Mouse (Mus musculus) MEL (cell line): Measurements from ENCODE around the gene Bnc2. TPM values are rescaled to one million over a fixed set of nuclear protein-coding genes. Genes with fewer than 3 reads are reported as not detected.

Experiments
- DNase-seq: peaks from one replicate; pipeline ENCODE4 v3.0.0; 2011; ENCODE audit warnings: low read depth, low spot score
- H3K27ac ChIP-seq: 2 replicates; pipeline ENCODE4 v1.5.1; 2012; ENCODE audit warnings: low read depth, mild to moderate bottlenecking, control low read depth, low read length, moderate library complexity; ENCODE audit not compliant: control insufficient read depth
- H3K27me3 ChIP-seq, 2 experiments: fragments of 150-350 bp in 1 of 2; sonication (generic) in 1 of 2; 2 replicates each; pipeline ENCODE4 v1.6.1; 2012; ENCODE audit warnings: low read length in 2 of 2, mild to moderate bottlenecking in 2 of 2, improper control_type of control experiment in 1 of 2, moderate library complexity in 1 of 2; ENCODE audit not compliant: insufficient read depth in 2 of 2, control insufficient read depth in 1 of 2
- H3K36me3 ChIP-seq, 2 experiments: 2 replicates each; pipeline ENCODE4 v1.6.1; 2012 to 2014; ENCODE audit warnings: low read length in 2 of 2, improper control_type of control experiment in 1 of 2, inconsistent platforms in 1 of 2, mild to moderate bottlenecking in 1 of 2; ENCODE audit not compliant: insufficient read depth in 2 of 2, control insufficient read depth in 1 of 2
- H3K4me1 ChIP-seq, 2 experiments: fragments of 150-350 bp in 1 of 2; sonication (generic) in 1 of 2; 2 replicates each; pipeline ENCODE4 v1.6.1; 2012; ENCODE audit warnings: low read length in 2 of 2, improper control_type of control experiment in 1 of 2, mild to moderate bottlenecking in 1 of 2; ENCODE audit not compliant: insufficient read depth in 2 of 2, control insufficient read depth in 1 of 2
- H3K4me3 ChIP-seq, 2 experiments: fragments of 150-350 bp in 1 of 2; sonication (generic) in 1 of 2; 2 replicates each; pipeline ENCODE4 v1.5.1; 2012; ENCODE audit warnings: low read depth in 2 of 2, low read length in 2 of 2, mild to moderate bottlenecking in 2 of 2, moderate library complexity in 2 of 2, control low read depth in 1 of 2, improper control_type of control experiment in 1 of 2; ENCODE audit not compliant: control insufficient read depth in 1 of 2, insufficient read depth in 1 of 2
- H3K79me2 ChIP-seq: 2 replicates; pipeline ENCODE4 v1.6.1; 2012; ENCODE audit warnings: mild to moderate bottlenecking, low read length, moderate library complexity; ENCODE audit not compliant: control insufficient read depth, poor library complexity, insufficient read depth
- H3K9ac ChIP-seq: 2 replicates; pipeline ENCODE4 v1.6.1; 2012; ENCODE audit warnings: low read depth, mild to moderate bottlenecking, control low read depth, low read length, moderate library complexity; ENCODE audit not compliant: control insufficient read depth, poor library complexity, severe bottlenecking
- H3K9me3 ChIP-seq: fragments of 150-350 bp; sonication (generic); replicated peaks from 2 replicates; pipeline ENCODE4 v1.6.1; 2012; ENCODE audit warnings: mild to moderate bottlenecking, low read length, improper control_type of control experiment, moderate library complexity; ENCODE audit not compliant: insufficient read depth
- CHD1 ChIP-seq: IDR thresholded peaks from 2 replicates; pipeline ENCODE4 v1.6.1; 2012; ENCODE audit warnings: low read depth, mild to moderate bottlenecking, inconsistent platforms, low read length, improper control_type of control experiment
- CHD2 ChIP-seq: IDR thresholded peaks from 2 replicates; pipeline ENCODE4 v1.6.1; 2011; ENCODE audit warnings: low read length, improper control_type of control experiment
- E2F4 ChIP-seq: IDR thresholded peaks from 2 replicates; pipeline ENCODE4 v1.6.1; 2011; ENCODE audit warnings: low read depth, low read length, improper control_type of control experiment, borderline replicate concordance
- ETS1 ChIP-seq: IDR thresholded peaks from 2 replicates; pipeline ENCODE4 v1.6.1; 2012; ENCODE audit warnings: low read depth, mild to moderate bottlenecking, inconsistent platforms, low read length, improper control_type of control experiment, moderate library complexity
- GABPA ChIP-seq: IDR thresholded peaks from 2 replicates; pipeline ENCODE4 v1.6.1; 2012; ENCODE audit warnings: low read depth, mild to moderate bottlenecking, inconsistent platforms, low read length, improper control_type of control experiment, moderate library complexity
- GATA1 ChIP-seq: IDR thresholded peaks from 2 replicates; pipeline ENCODE4 v1.6.1; 2011; ENCODE audit warnings: low read depth, low read length, improper control_type of control experiment
- KAT2A ChIP-seq: conservative IDR thresholded peaks from 2 replicates; pipeline ENCODE4 v1.6.1; 2012; ENCODE audit warnings: low read depth, low read length, improper control_type of control experiment, inconsistent platforms
- MAFK ChIP-seq: IDR thresholded peaks from 2 replicates; pipeline ENCODE4 v1.6.1; 2011; ENCODE audit warnings: low read depth, mild to moderate bottlenecking, low read length, improper control_type of control experiment, borderline replicate concordance
- MAX ChIP-seq: IDR thresholded peaks from 2 replicates; pipeline ENCODE4 v1.6.1; 2011; ENCODE audit warnings: low read length, improper control_type of control experiment
- MAZ ChIP-seq: IDR thresholded peaks from 2 replicates; pipeline ENCODE4 v1.6.1; 2012; ENCODE audit warnings: low read depth, mild to moderate bottlenecking, inconsistent platforms, low read length, improper control_type of control experiment
- MEF2A ChIP-seq: IDR thresholded peaks from 2 replicates; pipeline ENCODE4 v1.6.1; 2014; ENCODE audit warnings: low read depth, mild to moderate bottlenecking, inconsistent platforms, low read length, improper control_type of control experiment; ENCODE audit not compliant: poor library complexity, insufficient replicate concordance, severe bottlenecking; ENCODE audit errors: extremely low read depth
- MXI1 ChIP-seq: IDR thresholded peaks from 2 replicates; pipeline ENCODE4 v1.6.1; 2011; ENCODE audit warnings: mild to moderate bottlenecking, low read depth, low read length, improper control_type of control experiment
- MYB ChIP-seq: IDR thresholded peaks from 2 replicates; pipeline ENCODE4 v1.6.1; 2011; ENCODE audit warnings: mild to moderate bottlenecking, low read depth, low read length, improper control_type of control experiment
- MYC ChIP-seq: IDR thresholded peaks from 2 replicates; pipeline ENCODE4 v1.6.1; 2011; ENCODE audit warnings: low read depth, mild to moderate bottlenecking, low read length, improper control_type of control experiment, moderate library complexity
- NELFE ChIP-seq: IDR thresholded peaks from 2 replicates; pipeline ENCODE4 v1.6.1; 2011; ENCODE audit warnings: low read depth, low read length, improper control_type of control experiment
- NRF1 ChIP-seq: IDR thresholded peaks from 2 replicates; pipeline ENCODE4 v1.6.1; 2014; ENCODE audit warnings: low read depth, mild to moderate bottlenecking, inconsistent platforms, low read length, improper control_type of control experiment, moderate library complexity; ENCODE audit not compliant: poor library complexity, insufficient read depth, severe bottlenecking
- POLR2AphosphoS2 ChIP-seq: IDR thresholded peaks from 2 replicates; pipeline ENCODE4 v1.6.1; 2011; ENCODE audit warnings: low read length, improper control_type of control experiment
- POLR2AphosphoS5 ChIP-seq: IDR thresholded peaks from 2 replicates; pipeline ENCODE4 v1.6.1; 2012; ENCODE audit warnings: low read depth, borderline replicate concordance, mild to moderate bottlenecking, inconsistent platforms, low read length, moderate library complexity, mixed read lengths
- RCOR1 ChIP-seq: IDR thresholded peaks from 2 replicates; pipeline ENCODE4 v1.6.1; 2012; ENCODE audit warnings: low read depth, mild to moderate bottlenecking, inconsistent platforms, low read length, improper control_type of control experiment
- SMC3 ChIP-seq: IDR thresholded peaks from 2 replicates; pipeline ENCODE4 v1.6.1; 2011; ENCODE audit warnings: low read depth, low read length, improper control_type of control experiment
- TAL1 ChIP-seq: IDR thresholded peaks from 2 replicates; pipeline ENCODE4 v1.6.1; 2012; ENCODE audit warnings: mild to moderate bottlenecking, inconsistent platforms, low read length, moderate library complexity, mixed read lengths
- TBP ChIP-seq: IDR thresholded peaks from 2 replicates; pipeline ENCODE4 v1.8.0; 2011; ENCODE audit warnings: low read depth, low read length, improper control_type of control experiment
- TCF12 ChIP-seq: IDR thresholded peaks from 2 replicates; pipeline ENCODE4 v1.6.1; 2014; ENCODE audit warnings: low read depth, mild to moderate bottlenecking, inconsistent platforms, low read length, improper control_type of control experiment, moderate library complexity
- UBTF ChIP-seq: IDR thresholded peaks from 2 replicates; pipeline ENCODE4 v1.6.1; 2012; ENCODE audit warnings: low read depth, mild to moderate bottlenecking, inconsistent platforms, low read length, improper control_type of control experiment, moderate library complexity, borderline replicate concordance; ENCODE audit not compliant: insufficient read depth
- USF1 ChIP-seq: IDR thresholded peaks from 2 replicates; pipeline ENCODE4 v1.6.1; 2014; ENCODE audit warnings: low read depth, mild to moderate bottlenecking, inconsistent platforms, low read length, improper control_type of control experiment, moderate library complexity
- USF2 ChIP-seq, 2 experiments: IDR thresholded peaks; 2 replicates each; pipeline ENCODE4 v1.6.1; 2011 to 2012; ENCODE audit warnings: improper control_type of control experiment in 2 of 2, low read length in 2 of 2, borderline replicate concordance in 1 of 2, inconsistent platforms in 1 of 2, low read depth in 1 of 2, mild to moderate bottlenecking in 1 of 2; ENCODE audit not compliant: insufficient read depth in 1 of 2
- ZC3H11A ChIP-seq: IDR thresholded peaks from 2 replicates; pipeline ENCODE4 v1.6.1; 2012; ENCODE audit warnings: low read depth, mild to moderate bottlenecking, inconsistent platforms, low read length, improper control_type of control experiment
- ZMIZ1 ChIP-seq: IDR thresholded peaks from 2 replicates; pipeline ENCODE4 v1.6.1; 2012; ENCODE audit warnings: low read depth, mild to moderate bottlenecking, inconsistent platforms, low read length, improper control_type of control experiment, moderate library complexity
- ZNF384 ChIP-seq: IDR thresholded peaks from 2 replicates; pipeline ENCODE4 v1.6.1; 2012; ENCODE audit warnings: low read depth, mild to moderate bottlenecking, inconsistent platforms, low read length, improper control_type of control experiment
- polyA plus RNA-seq, 2 experiments: library from polyadenylated mRNA; stranded (reverse) in 1 of 2; unstranded in 1 of 2; fragments of >175 nt in 1 of 2; fragments of >200 nt in 1 of 2; gene quantifications; 2 replicates each; pipeline versions ENCODE4 v1.2.1 to v1.2.4; 2012; ENCODE audit warnings: low replicate concordance in 2 of 2, low read depth in 1 of 2; ENCODE audit not compliant: insufficient read length in 2 of 2, insufficient read depth in 1 of 2, missing spikeins in 1 of 2
- total RNA-seq: library from RNA; depleted of rRNA; stranded (reverse); fragments of 300-350 nt; gene quantifications from 2 replicates; pipeline ENCODE4 v1.2.3, GENCODE M21; 2012

Gene Bnc2
- total and polyA plus RNA-seq, 3 experiments: not detected

DNA sequence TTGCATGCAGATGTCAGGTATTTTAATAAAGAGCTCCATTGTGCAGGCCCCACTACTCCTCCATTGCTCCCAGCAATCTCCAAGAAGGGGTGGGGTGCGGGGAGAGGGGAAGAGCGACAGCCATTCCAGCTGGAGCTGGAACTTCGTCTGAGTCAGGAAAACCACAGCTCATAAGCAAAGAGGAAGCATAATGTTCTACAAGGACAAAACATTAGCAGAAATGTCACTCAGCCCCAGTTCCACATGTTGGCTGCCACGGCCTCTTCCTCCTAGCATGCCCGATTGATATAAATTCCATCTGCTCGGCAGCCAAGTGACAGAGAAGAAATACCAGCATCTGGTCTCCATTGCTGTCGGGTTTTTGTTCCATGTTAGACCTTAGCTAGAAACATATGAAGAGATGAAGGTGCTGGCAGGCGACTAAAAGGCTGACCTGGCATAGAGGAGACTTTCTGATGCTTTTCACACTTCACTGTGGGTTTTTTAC lies 312.7 kb downstream of the Bnc2 start:
- no peak for DNase-seq
- Histone ChIP-seq H3K27me3 (no peaks in the 10 kb centered on the region), H3K4me3 (no peak overlapping the region), H3K9ac (no peak overlapping the region), H3K79me2 (no peaks in the 10 kb centered on the region), H3K36me3 (no peaks in the 10 kb centered on the region), H3K9me3 (no peaks in the 10 kb centered on the region), H3K4me1 (no peaks in the 10 kb centered on the region), H3K27ac (no peak overlapping the region)
- TF ChIP-seq MAFK (no peak), NELFE (no peak), MXI1 (no peak), USF2 (IDR thresholded peaks at IDR 0.05; ENCODE audit: borderline replicate concordance in 1 of 2, insufficient read depth in 1 of 2, low read depth in 1 of 2, low read length in 2 of 2) (no peak), SMC3 (no peak), UBTF (no peak), ZC3H11A (no peak), TCF12 (no peak), MEF2A (no peak), TBP (no peak), ETS1 (no peak), ZMIZ1 (no peak), RCOR1 (no peak), GABPA (no peak), POLR2AphosphoS2 (no peak), MAZ (no peak), KAT2A (no peak), GATA1 (no peak), MYB (no peak)

DNA sequence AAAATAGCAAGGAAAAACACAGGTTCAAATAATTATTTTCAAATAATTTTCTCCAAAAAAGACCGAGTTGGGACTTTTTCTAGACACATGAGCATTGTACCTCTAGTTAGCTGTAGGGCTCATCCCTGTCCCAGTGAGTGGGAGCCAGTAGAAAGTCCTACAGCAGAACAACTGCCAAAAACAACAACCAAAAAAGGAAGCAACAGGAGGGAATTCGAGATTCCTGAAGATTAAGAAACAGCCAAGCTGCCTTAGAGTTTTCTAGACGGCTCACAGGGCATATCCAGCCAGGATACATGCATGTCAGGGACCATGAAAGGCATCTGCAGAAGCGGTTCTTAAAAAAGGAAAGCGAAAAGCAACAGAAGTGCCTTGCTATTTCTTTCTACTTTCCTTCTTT lies 313.9 kb downstream of the Bnc2 start:
- no peak overlapping the region for H3K4me3 ChIP-seq
- TF ChIP-seq ETS1: no peak
- TF ChIP-seq NRF1: no peak
- TF ChIP-seq KAT2A: no peak
- TF ChIP-seq CHD2: no peak
- no peak for TF ChIP-seq MYC
- TF ChIP-seq USF1: no peak
- TF ChIP-seq POLR2AphosphoS5: no peak
- no peak for TF ChIP-seq USF2 (IDR thresholded peaks at IDR 0.05; ENCODE audit: borderline replicate concordance in 1 of 2, insufficient read depth in 1 of 2, low read depth in 1 of 2, low read length in 2 of 2)
- TF ChIP-seq TAL1: no peak
- no peak for TF ChIP-seq CHD1
- no peak for TF ChIP-seq MAX
- no peak for TF ChIP-seq E2F4
- no peak for TF ChIP-seq MEF2A
- TF ChIP-seq ZNF384: no peak
- H3K4me1 ChIP-seq: no peaks in the 10 kb centered on the region
- DNase-seq: no peak
- no peak overlapping the region for H3K27ac ChIP-seq
- no peak overlapping the region for H3K9ac ChIP-seq
- H3K27me3 ChIP-seq: no peaks in the 10 kb centered on the region
- no peaks in the 10 kb centered on the region for H3K79me2 ChIP-seq
- no peaks in the 10 kb centered on the region for H3K36me3 ChIP-seq
- no peaks in the 10 kb centered on the region for H3K9me3 ChIP-seq
